Mouse (Mus musculus) embryonic stem cell, embryonic (primary cell): ENCODE measurements around the gene Zic3.

Experiments
- CTCF ChIA-PET, 4 experiments: fragments of 300-600 bp in 2 of 4; fragments of 350-600 bp in 2 of 4; sonication (Branson Sonifier 250); formaldehyde crosslinking; loops; one replicate each; lab custom pipeline; 2022; ENCODE audit warnings: inconsistent platforms in 2 of 4; lab: Charles Lee
- POLR2A ChIA-PET, 4 experiments: fragments of 300-600 bp in 2 of 4; fragments of 350-600 bp in 2 of 4; sonication (Branson Sonifier 250); formaldehyde crosslinking; loops; one replicate each; lab custom pipeline; 2022; ENCODE audit warnings: antibody characterized with exemption in 4 of 4, inconsistent platforms in 1 of 4; lab: Charles Lee

Gene Zic3

DNA sequence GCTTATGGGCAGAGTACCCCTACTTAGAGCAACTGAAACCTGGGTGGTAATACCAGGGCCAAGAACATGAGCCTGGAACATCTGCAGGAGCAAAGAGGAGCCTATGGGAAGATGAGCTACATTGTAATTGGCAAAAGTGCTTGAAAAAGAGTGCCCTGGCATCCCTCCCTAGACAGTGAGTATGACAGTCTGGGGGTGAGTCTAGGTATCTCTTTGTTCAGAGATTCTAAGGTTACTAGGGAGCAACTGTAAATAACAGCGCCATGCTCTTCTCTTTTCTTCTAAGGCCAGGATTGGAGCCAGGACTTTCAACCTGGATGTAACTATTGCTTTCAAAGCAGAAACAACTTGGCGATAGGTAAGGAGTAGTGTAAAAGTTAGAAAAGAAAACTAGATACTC lies at the start of gene Zic3:
TSS of gene Zic3 (plus strand) at position 301 of the 400 bp plus-strand sequence.
- POLR2A ChIA-PET, result interaction anchor here in 3 of 4 experiments (0.6 to 13.9 kb wide), 6 partner anchors 8 to 1575 kb away, joined by 3 to 141 read pairs (median 4); no protein-coding TSS in a partner anchor
- CTCF ChIA-PET, result no interaction called here

DNA sequence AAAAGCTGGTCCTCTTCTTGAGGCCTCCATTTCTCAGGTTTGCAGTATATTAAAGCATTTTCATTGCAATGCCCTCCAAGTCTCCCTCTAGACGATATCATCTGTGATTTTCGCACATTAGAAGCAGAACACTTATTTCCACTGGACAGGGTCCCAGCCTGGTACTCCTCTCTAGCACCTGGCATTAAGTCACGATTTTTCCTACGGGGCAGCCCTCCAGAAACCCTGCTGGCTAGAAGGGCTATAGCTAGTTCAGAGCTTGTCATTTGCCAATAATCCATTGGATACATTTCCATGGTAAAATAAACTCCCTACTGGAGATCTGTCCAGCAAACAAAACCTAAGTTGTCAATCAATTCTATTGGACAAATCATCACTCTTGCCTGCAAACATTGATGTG lies 40.1 kb upstream of the Zic3 start:
- CTCF ChIA-PET, result no interaction called here

DNA sequence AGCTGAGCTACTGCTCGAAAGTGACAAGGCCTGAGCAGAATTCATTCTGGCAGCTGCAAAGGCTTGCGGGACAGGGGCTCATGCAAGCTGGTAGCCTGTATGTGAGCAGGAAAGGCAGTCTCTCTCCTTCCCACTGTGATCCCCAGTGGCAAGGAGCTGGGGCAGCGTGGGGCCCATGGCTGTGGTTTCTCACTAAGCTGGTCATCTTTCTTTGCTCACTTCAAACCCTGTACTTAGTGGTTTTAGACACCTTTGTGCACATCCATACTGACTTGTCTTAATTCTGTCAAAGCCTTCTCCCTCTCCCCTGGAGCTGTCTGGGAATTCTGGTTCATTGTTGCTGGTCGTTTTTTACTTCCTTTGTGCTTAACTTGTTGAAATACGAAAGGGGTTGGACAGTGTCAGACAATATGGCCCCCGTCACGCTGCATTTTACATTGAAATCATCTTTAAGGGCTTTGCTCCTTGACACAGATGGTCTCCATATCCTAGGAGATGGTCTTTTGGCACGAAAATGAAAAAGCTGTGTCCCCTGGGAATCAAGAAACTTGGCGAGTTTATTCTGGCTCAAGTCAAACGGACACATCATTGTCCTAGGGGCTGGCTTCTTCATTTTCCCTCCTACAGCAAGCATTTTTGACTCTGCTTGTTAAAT lies 34.9 kb upstream of the Zic3 start:
- ChIA-PET CTCF (no interaction called here), POLR2A (no interaction called here)

More for the DNA sequence above, 40.1 kb upstream of the Zic3 start:
- POLR2A ChIA-PET, result no interaction called here

DNA sequence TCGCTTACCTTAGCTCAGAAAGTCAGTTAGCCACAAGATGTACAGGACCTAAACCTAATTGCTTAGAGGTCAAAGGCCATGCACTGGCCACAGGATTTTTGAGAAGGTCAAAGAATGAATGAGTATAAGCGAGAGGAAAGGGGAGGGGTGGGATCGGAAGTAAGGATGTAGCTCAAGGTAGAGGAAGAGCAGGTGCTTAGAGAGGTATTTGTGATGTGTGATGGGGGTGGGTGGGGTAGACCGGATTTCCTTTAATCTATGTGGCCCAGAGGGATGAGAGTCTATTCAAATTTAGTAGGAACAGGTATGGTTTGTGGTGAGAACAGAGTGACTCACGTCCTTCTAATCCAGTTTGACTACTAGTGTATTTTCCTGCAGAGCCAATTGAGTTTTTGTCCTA lies 9.1 kb upstream of the Zic3 start:
- ChIA-PET CTCF (no interaction called here), POLR2A (interaction anchor here in 3 of 4 experiments (0.6 to 13.9 kb wide), 10 partner anchors 9 to 141 kb away, joined by 3 to 141 read pairs (median 6); no protein-coding TSS in a partner anchor)

DNA sequence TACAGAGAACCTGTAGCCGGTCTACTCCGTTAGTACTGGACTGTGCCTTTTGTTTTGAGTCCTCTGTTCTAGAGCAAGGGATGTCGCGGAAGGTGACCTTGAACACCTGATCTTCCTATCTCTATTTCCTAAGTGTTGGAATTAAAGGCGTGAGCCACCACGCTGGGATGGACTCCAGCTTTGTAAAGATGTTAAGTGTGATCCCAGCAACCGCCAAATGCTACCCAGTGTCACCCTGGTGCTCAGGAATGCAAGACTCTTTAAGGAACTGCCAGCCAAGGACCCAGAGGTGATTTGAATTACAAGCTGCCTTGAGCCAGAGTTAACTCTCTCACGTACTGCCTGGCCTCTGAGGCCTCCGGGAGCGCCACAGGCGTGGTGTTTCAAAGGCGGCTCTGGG lies 8.4 kb upstream of the Zic3 start:
- CTCF ChIA-PET, result no interaction called here

DNA sequence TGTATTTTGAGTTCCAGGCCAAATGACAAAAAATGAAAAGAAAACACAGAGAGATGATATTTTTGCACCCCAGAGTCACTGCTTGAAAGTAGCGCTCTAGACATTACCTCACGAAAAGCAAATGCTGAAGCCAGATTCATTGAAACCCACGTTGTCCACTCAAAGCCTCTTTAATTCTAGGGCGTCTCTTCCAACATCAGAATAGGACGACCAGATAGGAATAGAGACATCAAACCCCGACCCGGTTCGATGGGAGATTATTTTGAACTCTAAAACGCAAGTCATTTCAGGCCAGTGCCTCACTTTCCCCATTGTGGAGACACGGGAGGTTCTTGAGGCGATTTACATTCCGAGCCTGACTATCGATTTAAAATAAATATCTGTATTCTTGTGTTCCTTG lies 7.7 kb upstream of the Zic3 start:
- ChIA-PET CTCF (no interaction called here), POLR2A (interaction anchor here in 2 of 4 experiments (1.0 to 13.9 kb wide), 8 partner anchors 13 to 27 kb away, joined by 3 to 141 read pairs (median 7); no protein-coding TSS in a partner anchor)

More for the DNA sequence above, 8.4 kb upstream of the Zic3 start:
- POLR2A ChIA-PET, result interaction anchor here in 2 of 4 experiments (0.7 to 13.9 kb wide), 8 partner anchors 12 to 141 kb away, joined by 3 to 141 read pairs (median 7); no protein-coding TSS in a partner anchor

DNA sequence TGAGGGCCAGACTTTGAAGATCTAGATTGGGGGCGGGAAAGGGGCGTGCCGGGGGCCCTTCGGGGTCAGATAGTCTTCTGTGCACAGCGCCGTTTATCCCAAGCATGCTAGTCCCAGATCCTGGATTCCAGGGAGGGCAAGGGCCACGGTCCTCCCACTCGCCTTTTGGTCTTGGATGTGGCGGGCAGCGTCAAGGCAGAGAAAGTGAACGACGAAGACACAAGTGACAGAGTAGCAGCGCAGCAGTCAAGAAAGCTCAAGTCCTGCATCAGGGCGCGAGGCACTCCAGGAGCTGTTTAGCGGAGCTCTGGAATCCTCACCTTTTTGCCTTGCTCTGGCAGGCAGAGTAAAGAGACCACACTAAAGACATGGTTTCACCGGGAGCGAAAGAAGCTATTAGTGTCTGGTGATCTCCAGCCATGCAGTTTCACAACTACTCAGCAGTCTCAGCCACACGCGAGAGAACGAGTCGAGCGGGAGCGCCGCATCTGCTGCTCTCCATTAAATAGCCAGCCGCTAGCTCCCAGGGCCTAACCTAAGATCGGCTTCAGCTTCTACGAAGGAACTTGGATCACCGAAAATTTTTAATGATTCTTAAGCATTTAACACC lies 7.1 kb upstream of the Zic3 start:
- CTCF ChIA-PET, result no interaction called here
- POLR2A ChIA-PET, result interaction anchor here (1.0 to 13.9 kb wide), 8 partner anchors 12 to 27 kb away, joined by 3 to 141 read pairs (median 6); no protein-coding TSS in a partner anchor

DNA sequence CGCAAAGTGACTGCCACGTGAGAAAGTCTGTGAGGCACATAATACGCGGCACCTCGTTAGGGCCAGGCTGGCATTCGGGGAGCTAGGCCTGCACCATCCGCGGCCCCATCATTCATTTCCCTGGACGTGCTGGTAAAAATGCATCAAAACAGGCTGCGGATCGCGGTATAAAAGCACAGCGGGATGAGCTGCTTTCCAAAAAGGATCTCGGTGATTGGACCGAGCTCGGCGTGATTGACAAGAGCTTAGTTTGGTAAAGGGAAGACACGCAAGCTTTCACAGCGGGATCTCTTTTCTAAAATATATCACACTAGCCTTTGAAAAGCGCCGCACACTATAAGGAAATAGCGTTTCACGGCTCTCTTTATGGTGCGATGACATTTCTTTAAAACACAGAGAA lies 3.8 kb upstream of the Zic3 start:
- ChIA-PET CTCF (no interaction called here), POLR2A (interaction anchor here in 3 of 4 experiments (0.6 to 13.9 kb wide), 10 partner anchors 9 to 515 kb away, joined by 3 to 141 read pairs (median 10); partner anchors contain the start of gene Gpr101 (in 1 of the 3))

DNA sequence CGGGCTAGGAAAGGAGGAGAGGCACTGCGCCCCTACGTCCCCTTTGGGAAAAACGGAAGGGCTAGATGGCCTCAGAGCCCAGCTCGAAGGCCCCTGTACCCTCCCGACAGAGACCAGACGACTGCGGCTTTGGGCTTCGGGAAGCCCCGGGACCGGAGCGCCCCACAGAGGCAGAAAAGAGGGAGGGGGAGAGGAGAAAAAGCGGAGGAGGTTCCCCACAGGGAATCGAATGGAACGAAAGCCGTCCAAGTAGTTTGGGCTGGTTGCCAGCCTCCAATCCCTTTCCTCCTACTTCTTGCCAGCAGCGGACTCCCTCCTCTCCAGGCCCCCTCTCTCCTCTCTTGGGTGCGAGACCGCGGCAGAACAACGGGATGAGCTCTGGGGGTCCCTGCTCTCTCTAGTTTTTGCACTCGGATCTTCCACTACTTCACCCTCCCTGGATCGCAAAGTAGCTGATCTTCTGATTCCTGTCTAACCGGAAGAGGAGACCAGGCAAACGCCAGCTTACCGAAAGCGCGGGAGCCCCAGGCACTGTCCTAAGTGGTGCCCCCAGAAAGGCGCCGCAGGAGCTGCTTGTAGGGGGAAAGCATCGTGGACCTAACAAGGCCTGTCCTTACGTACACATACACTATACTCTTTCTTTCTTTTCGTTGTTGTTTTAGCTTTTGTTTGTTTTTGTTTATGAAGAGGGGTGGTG lies 3.1 kb upstream of the Zic3 start:
- CTCF ChIA-PET, result no interaction called here
- POLR2A ChIA-PET, result interaction anchor here in 3 of 4 experiments (0.6 to 13.9 kb wide), 14 partner anchors 8 to 119 kb away, joined by 3 to 141 read pairs (median 6); no protein-coding TSS in a partner anchor

DNA sequence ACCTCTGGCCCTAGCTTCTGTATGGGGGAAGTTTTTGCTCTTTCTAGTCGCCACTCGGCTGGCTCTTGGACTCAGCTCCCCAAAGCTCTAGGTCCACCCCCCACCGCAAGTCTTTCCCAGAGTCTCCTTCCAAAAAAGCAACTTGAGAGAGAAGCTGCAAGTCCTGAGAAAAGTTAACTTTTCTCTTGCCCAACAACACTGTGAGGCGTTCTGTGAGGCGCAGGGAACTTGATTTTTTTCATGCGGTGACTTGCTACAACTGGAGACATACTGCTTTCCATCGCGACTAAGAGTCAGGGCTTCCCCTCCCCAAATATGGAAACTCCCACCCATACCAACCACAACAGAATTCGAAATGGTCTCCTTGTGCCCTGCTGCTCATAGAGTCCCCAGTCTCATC lies 5.1 kb downstream of the Zic3 start:
- ChIA-PET CTCF (no interaction called here), POLR2A (interaction anchor here (0.7 to 8.6 kb wide), 17 partner anchors 7 to 635 kb away, joined by 3 to 99 read pairs (median 4); partner anchors contain the start of genes Rbmx (in 1 of the 4) and Zic3 (in 1 of the 4))

DNA sequence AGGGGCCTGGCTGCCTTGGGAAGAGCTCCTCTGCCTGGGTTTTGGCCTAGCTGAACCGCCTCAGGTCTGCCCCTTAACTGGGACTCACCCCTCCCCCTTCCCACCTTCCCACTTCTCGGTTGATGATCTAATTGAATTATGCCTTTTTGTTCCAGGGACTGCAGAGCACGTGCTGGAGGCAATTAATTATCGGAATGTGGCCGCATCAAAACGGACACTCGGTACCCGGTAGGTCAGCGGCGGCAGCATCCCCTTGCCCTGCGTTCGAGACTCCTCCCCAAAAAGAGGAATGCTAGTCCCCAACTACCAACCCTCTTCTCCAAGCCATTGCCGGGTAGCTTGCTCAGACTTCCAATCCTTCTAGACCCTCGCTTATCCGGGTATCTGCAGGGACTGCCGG lies 5.6 kb downstream of the Zic3 start:
- ChIA-PET CTCF (no interaction called here), POLR2A (interaction anchor here (0.7 to 8.6 kb wide), 17 partner anchors 8 to 635 kb away, joined by 3 to 99 read pairs (median 4); partner anchors contain the start of genes Rbmx (in 1 of the 4) and Zic3 (in 1 of the 4))

DNA sequence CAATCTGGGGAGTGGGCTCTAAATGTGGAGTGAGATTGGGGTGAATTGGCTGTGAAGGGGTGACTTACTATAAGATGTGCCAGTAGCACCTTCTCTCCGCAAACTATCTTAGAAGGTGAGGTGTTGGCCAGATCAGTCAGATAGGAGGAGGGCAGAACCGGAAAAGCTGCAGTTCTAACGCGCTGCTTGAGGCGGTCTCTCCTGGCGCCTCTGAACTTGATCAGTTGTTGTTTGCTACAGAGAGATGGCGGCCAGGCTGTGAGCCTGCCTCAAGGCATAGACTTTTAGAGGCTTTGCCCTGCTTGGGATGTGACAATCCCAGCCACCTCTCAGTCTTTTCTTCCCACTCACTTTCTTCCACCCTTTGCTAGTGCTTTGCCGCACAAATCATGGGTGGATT lies 6.4 kb downstream of the Zic3 start:
- POLR2A ChIA-PET, result interaction anchor here in 3 of 4 experiments (1.2 to 8.6 kb wide), 11 partner anchors 9 to 636 kb away, joined by 3 to 99 read pairs (median 11); partner anchors contain the start of genes Rbmx (in 1 of the 3) and Zic3 (in 1 of the 3)
- CTCF ChIA-PET, result no interaction called here

DNA sequence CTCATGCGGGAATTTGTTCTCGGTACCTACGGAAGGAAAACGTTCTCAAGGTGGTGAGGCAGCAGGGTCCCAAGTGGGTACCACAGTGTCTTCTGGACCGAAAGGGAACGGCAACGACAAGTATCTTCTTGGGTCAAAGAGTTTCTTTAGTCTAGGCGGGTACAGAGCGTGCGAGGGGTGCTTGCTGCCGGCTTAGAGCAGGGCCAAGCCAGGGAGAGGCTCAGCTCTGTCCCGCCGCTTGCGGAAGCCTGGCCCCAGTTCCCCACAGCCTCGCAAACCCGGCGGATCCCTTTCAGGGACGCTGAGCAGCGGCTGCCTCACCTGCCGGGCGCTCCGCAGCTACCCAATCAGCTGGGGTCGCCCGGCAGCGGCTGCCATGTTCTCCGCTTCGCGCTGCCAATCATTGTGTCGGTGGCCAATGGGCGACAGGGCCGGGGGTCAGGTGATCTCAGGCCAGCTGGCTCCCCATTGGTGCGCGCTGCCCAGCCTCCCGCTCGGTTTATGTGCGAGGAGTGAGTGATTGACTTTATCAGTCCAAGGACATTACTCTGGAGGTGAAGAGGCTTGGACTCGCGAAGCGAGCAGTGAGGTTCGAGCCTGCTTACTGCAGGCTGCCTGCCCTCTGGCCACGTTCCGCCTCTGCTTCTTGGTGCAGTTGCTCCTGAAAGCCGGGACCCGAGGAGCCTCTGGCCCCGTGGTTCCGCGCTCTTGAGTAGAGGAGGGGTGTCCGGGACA lies 7.8 kb downstream of the Zic3 start:
- ChIA-PET POLR2A (interaction anchor here (0.5 to 8.6 kb wide), 18 partner anchors 9 to 641 kb away, joined by 3 to 99 read pairs (median 6); partner anchors contain the start of genes Zic3 (in 2 of the 4) and Rbmx (in 1 of the 4)), CTCF (no interaction called here)

DNA sequence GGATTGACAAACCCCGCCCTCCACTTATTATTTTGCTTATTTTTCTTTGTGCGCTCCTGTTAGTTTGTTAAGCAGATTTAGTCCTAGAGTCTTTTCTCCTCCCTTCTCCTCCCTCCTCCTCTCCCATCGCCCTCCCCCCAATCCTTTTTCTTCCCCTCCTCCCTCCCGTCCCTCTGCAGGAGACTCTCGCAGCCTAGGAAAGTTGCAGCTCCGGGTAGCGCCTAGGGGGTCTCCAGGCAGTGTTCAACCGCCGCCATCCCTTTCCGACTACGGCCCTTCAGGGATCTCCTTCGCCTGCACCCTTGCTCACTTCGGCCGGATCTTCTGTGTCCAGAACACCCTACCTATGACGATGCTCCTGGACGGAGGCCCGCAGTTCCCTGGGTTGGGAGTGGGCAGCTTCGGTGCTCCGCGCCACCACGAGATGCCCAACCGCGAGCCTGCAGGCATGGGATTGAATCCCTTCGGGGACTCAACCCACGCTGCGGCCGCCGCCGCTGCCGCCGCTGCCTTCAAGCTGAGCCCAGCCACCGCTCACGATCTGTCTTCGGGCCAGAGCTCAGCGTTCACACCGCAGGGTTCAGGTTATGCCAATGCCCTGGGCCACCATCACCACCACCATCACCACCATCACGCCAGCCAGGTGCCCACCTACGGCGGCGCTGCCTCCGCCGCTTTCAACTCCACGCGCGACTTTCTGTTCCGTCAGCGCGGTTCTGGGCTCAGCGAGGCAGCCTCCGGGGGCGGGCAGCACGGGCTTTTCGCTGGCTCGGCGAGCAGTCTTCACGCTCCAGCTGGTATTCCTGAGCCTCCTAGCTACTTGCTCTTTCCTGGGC lies 8.6 kb downstream of the Zic3 start:
- ChIA-PET POLR2A (interaction anchor here (0.6 to 8.6 kb wide), 23 partner anchors 8 to 642 kb away, joined by 3 to 99 read pairs (median 6); partner anchors contain the start of genes Zic3 (in 2 of the 4) and Rbmx (in 1 of the 4)), CTCF (no interaction called here)

DNA sequence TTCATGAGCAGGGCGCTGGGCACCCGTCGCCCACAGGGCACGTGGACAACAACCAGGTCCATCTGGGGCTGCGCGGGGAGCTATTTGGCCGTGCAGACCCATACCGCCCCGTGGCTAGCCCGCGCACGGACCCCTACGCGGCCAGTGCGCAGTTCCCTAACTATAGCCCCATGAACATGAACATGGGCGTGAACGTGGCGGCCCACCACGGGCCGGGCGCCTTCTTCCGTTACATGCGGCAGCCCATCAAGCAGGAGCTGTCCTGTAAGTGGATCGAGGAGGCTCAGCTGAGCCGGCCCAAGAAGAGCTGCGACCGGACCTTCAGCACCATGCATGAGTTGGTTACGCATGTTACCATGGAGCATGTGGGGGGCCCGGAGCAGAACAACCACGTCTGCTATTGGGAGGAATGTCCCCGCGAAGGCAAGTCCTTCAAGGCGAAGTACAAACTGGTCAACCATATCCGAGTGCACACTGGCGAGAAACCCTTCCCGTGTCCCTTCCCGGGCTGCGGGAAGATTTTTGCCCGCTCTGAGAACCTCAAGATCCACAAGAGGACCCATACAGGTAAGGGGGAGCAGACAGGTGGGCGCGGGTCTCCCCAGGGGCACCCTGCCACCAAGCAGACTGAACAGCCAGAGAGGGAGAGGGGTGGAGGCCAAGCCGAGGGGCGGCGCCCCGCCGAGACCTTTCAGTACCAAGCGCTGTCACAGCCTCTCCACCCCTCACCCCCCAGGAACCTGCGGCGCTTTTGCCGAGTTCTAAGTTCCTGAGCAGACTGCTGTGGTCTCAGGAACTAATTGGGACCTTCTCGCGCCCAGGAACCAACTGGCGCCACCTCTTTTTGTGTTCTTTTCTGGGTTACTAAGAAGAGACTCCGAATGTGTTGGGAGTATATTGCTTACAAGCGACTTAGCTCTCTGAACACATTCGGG lies 9.4 kb downstream of the Zic3 start:
- ChIA-PET CTCF (no interaction called here), POLR2A (interaction anchor here (0.5 to 8.6 kb wide), 17 partner anchors 7 to 23 kb away, joined by 3 to 99 read pairs (median 7); partner anchors contain the start of gene Zic3 (in 1 of the 4))

DNA sequence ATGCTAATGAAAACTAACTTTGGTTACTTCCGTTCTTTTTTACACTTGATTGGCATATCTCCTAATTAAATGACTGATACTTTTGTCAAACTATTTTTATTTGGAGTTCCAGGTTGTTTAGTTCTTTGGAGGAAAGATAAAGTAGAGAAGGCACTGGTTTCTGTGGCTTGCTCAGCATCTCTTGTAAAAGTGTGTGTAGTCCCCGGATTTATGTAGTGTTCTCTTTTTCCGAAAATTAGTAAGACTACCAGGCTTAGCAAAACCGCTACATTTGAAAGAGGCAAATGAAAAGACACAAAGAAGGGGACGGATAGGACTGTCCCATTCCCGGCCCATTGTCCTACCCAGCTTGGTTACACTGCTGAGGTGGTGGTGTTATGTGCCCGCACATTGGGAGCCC lies 10.1 kb downstream of the Zic3 start:
- ChIA-PET POLR2A (interaction anchor here in 3 of 4 experiments (0.5 to 8.6 kb wide), 10 partner anchors 8 to 107 kb away, joined by 3 to 99 read pairs (median 5); partner anchors contain the start of gene Zic3 (in 1 of the 3)), CTCF (no interaction called here)
